Comparison of ENCODE assay signal across 9 mouse cellular contexts in genomic region chr2:8673751-8674378, GRCm38 (mm10).
DNase-seq lines count a peak whose midpoint lies in the region; ATAC-seq lines count a peak whose summit lies in the region.
"Had no signal": no experiment of that assay in that cellular context is flagged by ENCODE, and none has a peak within 500 bp of the region (broad histone marks: within the 10 kb centered on the region; RNA-seq: fewer than 3 reads in every experiment).

No protein-coding gene starts in this region.

- H3K4me1 ChIP-seq in kidney, embryonic 15.5 days, result no peaks in the 10 kb centered on the region
- H3K4me1 ChIP-seq in forebrain, embryonic 12.5 days, result no peaks in the 10 kb centered on the region; the same call in 1 of the 2 replicates
- H3K4me1 ChIP-seq in midbrain, embryonic 15.5 days, result peaks cover 6% of the 10 kb centered on the region
- no peaks in the 10 kb centered on the region for H3K4me1 ChIP-seq in stomach, embryonic 14.5 days (ENCODE audit: control insufficient read depth, insufficient read depth, low read length)

- no peak overlapping the region for H3K4me3 ChIP-seq in kidney, embryonic 15.5 days (replicated peaks)
- H3K4me3 ChIP-seq in forebrain, embryonic 12.5 days (replicated peaks), result no peak overlapping the region
- peak overlapping the region; percentile 19; the same call in 1 of the 2 replicates for H3K4me3 ChIP-seq in midbrain, embryonic 15.5 days
- no peak overlapping the region for H3K4me3 ChIP-seq in stomach, embryonic 14.5 days (ENCODE audit: low read depth, low read length)
- H3K4me3 ChIP-seq: myocyte had no signal

- no peak overlapping the region for H3K4me2 ChIP-seq in kidney, embryonic 15.5 days
- H3K4me2 ChIP-seq in forebrain, embryonic 12.5 days, result no peak overlapping the region
- H3K4me2 ChIP-seq in midbrain, embryonic 15.5 days, result peak overlapping the region; percentile 44
- no peak overlapping the region for H3K4me2 ChIP-seq in stomach, embryonic 14.5 days (replicated peaks; ENCODE audit: low read depth, low read length)

- no peak overlapping the region for H3K9ac ChIP-seq in kidney, embryonic 15.5 days
- no peak overlapping the region for H3K9ac ChIP-seq in forebrain, embryonic 12.5 days
- peak overlapping the region; percentile 16 for H3K9ac ChIP-seq in midbrain, embryonic 15.5 days
- H3K9ac ChIP-seq in stomach, embryonic 14.5 days (replicated peaks; ENCODE audit: low read depth, low read length), result no peak overlapping the region

- H3K9me3 ChIP-seq in kidney, embryonic 15.5 days (replicated peaks), result no peaks in the 10 kb centered on the region
- H3K9me3 ChIP-seq in forebrain, embryonic 12.5 days, result no peaks in the 10 kb centered on the region
- H3K9me3 ChIP-seq in midbrain, embryonic 15.5 days, result no peaks in the 10 kb centered on the region
- H3K9me3 ChIP-seq in stomach, embryonic 14.5 days (ENCODE audit: control insufficient read depth, low read depth, low read length), result no peaks in the 10 kb centered on the region

- H3K27ac ChIP-seq in kidney, embryonic 15.5 days, result no peak overlapping the region
- H3K27ac ChIP-seq in forebrain, embryonic 12.5 days, result no peak overlapping the region
- no peak overlapping the region for H3K27ac ChIP-seq in midbrain, embryonic 15.5 days
- H3K27ac ChIP-seq in stomach, embryonic 14.5 days (ENCODE audit: low read length), result no peak overlapping the region

- no peaks in the 10 kb centered on the region for H3K36me3 ChIP-seq in kidney, embryonic 15.5 days
- H3K36me3 ChIP-seq in forebrain, embryonic 12.5 days (replicated peaks), result no peaks in the 10 kb centered on the region
- H3K36me3 ChIP-seq in midbrain, embryonic 15.5 days (replicated peaks), result no peaks in the 10 kb centered on the region
- H3K36me3 ChIP-seq in stomach, embryonic 14.5 days (ENCODE audit: control insufficient read depth, insufficient read depth, low read length), result no peaks in the 10 kb centered on the region

- WGBS in kidney, embryonic 15.5 days, result 20% methylated on average over 10 of the region's 10 CpGs
- 17% methylated on average over 10 of the region's 10 CpGs for WGBS in forebrain, embryonic 12.5 days
- 10% methylated on average over 10 of the region's 10 CpGs for WGBS in midbrain, embryonic 15.5 days
- 15% methylated on average over 10 of the region's 10 CpGs for WGBS in stomach, embryonic 14.5 days

- intact Hi-C loops in left cerebral cortex, postnatal 10 days (cut with DNase I), result loop anchor here (5.0 to 10.0 kb wide), 2 partner anchors 1421 to 1613 kb away; no protein-coding TSS in a partner anchor

- DNase-seq in kidney, adult 18-20 months, result peak; percentile 58
- peak; percentile 62 for DNase-seq in brain, embryonic 18.5 days (ENCODE audit: low read depth, low spot score)
- peak; percentile 82 for DNase-seq in induced T-regulatory cell, adult 2 months (ENCODE audit: low read depth)
- peak; percentile 71 to 77 for DNase-seq in left cerebral cortex, postnatal 10 days (ENCODE audit: extremely low spot score in 1 of 2, low spot score in 2 of 2)

- no peak for ATAC-seq in kidney, embryonic 15.5 days (replicated peaks; ENCODE audit: low FRiP score)
- ATAC-seq in forebrain, embryonic 12.5 days (ENCODE audit: low FRiP score), result peak; percentile 64
- ATAC-seq in midbrain, embryonic 15.5 days (replicated peaks), result peak; percentile 79
- 0 out of 2 replicates have a peak, but pooled peaks have one; percentile 28 for ATAC-seq in stomach, embryonic 14.5 days (ENCODE audit: insufficient number of reproducible peaks, insufficient read depth, low FRiP score, low read depth)

- peaks cover 23% of the 10 kb centered on the region for H3K27me3 ChIP-seq in kidney, embryonic 15.5 days
- H3K27me3 ChIP-seq in forebrain, embryonic 12.5 days, result peaks cover 3% of the 10 kb centered on the region; the same call in 1 of the 2 replicates
- no peaks in the 10 kb centered on the region for H3K27me3 ChIP-seq in midbrain, embryonic 15.5 days (replicated peaks)
- H3K27me3 ChIP-seq in stomach, embryonic 14.5 days (ENCODE audit: control insufficient read depth, insufficient read depth, low read length), result no peaks in the 10 kb centered on the region
